Mouse (Mus musculus) forebrain, embryonic 15.5 days (tissue): Measurements from ENCODE around the gene Map4k2. TPM values are rescaled to one million over a fixed set of nuclear protein-coding genes. Genes with fewer than 3 reads are reported as not detected.

Source experiments
- ATAC-seq: fragments of 200-750 bp; cut with Nextera tagmentation; replicated peaks from 2 replicates; pipeline ENCODE4 v1.8.0; 2017; ENCODE audit warnings: mild to moderate bottlenecking, moderate TSS enrichment, moderate library complexity
- H3K27ac ChIP-seq: fragments of 300-500 bp; sonication (generic); replicated peaks from 2 replicates; pipeline ENCODE4 v1.5.1; 2015; ENCODE audit warnings: mild to moderate bottlenecking, inconsistent platforms
- H3K27me3 ChIP-seq: fragments of 300-500 bp; sonication (generic); 2 replicates; pipeline ENCODE4 v1.6.1; 2015; ENCODE audit warnings: inconsistent platforms
- H3K36me3 ChIP-seq: fragments of 300-500 bp; sonication (generic); 2 replicates; pipeline ENCODE4 v1.6.1; 2015; ENCODE audit warnings: mild to moderate bottlenecking, inconsistent platforms
- H3K4me1 ChIP-seq: fragments of 300-500 bp; sonication (generic); 2 replicates; pipeline ENCODE4 v1.6.1; 2015; ENCODE audit warnings: inconsistent platforms
- H3K4me2 ChIP-seq: fragments of 300-500 bp; sonication (generic); replicated peaks from 2 replicates; pipeline ENCODE4 v1.6.1; 2015; ENCODE audit warnings: mild to moderate bottlenecking, inconsistent platforms
- H3K4me3 ChIP-seq: fragments of 300-500 bp; sonication (generic); 2 replicates; pipeline ENCODE4 v1.5.1; 2015; ENCODE audit warnings: mild to moderate bottlenecking, inconsistent platforms
- H3K9ac ChIP-seq: fragments of 300-500 bp; sonication (generic); replicated peaks from 2 replicates; pipeline ENCODE4 v1.6.1; 2015; ENCODE audit warnings: mild to moderate bottlenecking, inconsistent platforms
- H3K9me3 ChIP-seq: fragments of 300-500 bp; sonication (generic); 2 replicates; pipeline ENCODE4 v1.6.1; 2016; ENCODE audit warnings: inconsistent platforms
- WGBS: fragments of 180-500 bp; shearing (Covaris S2); methylation state at CpG from one replicate; pipeline ENCODE4 v1.1.7; 2015; ENCODE audit warnings: mixed read lengths; 5-methylcytosine and 5-hydroxymethylcytosine counted together
- polyA plus RNA-seq: library from polyadenylated mRNA; unstranded; fragments of >200 nt; fragmentation: Nextera tagmentation; extraction: Ambion mirVana; gene quantifications from 2 replicates; pipeline ENCODE4 v1.2.1, GENCODE M21; 2015

Map4k2 gene
- polyA plus RNA-seq, 1 experiment from 2014 or later = 12.7 TPM

DNA sequence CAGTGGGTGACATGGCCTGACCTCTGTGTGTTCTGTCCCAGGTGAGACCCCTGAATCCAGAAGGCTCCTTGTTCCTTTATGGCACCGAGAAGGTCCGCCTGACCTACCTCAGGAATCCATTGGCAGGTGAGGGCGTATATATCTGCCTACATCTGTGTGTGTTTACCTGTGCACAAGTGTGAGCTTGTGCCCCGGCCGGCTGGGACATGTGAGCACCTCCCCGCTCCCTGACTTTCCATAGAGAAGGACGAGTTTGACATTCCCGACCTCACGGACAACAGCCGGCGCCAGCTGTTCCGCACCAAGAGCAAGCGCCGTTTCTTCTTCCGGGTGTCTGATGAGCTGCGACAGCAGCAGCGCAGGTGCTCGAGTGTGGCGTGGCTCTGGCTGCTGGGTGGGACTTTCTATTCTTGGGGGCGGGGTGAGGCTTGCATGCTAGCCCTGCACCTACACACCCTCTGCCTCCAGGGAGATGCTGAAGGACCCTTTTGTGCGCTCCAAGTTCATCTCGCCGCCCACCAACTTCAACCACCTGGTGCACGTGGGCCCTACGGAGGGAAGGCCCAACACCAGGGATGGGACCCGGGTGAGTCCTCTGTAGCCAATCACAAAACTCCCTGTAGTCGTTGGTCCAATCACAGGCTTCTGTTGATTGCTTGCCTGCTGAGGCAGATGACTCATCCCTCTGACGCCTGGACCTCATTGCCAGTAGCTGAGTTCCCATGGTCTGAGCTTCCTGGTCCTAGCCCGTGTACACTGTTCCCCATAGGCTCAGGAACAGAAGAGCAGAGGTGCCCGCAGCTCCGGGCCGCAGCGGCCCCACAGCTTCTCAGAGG is 18.9 kb upstream of the Map4k2 start:
- Histone ChIP-seq H3K27ac (no peak overlapping the region), H3K36me3 (no peaks in the 10 kb centered on the region), H3K4me1 (no peaks in the 10 kb centered on the region), H3K4me2 (no peak overlapping the region), H3K27me3 (no peaks in the 10 kb centered on the region), H3K9ac (no peak overlapping the region), H3K4me3 (no peak overlapping the region), H3K9me3 (no peaks in the 10 kb centered on the region)
- no peak for ATAC-seq
- WGBS = 89% methylated on average over 33 of the region's 33 CpGs

DNA sequence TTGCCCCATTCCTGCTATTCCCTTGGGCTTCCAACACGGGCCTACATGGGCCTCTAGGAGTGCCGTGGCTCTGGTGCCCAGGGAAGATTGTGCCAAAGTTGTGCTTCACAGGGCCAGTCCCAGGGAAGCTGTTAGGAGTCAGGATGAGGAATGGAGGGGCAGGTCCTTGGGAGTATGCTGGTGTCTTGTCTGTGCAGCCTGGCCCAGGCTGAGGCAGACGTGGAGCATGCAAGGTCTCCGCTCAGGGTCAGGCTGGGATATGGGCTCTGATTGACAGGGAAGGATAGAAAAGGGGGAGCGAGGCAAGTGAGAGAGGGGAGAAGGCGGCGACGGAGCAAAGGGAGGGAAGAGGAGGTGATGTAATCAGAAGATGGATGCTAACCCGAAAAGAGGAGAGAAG is 16.2 kb upstream of the Map4k2 start:
- no peak overlapping the region for H3K4me2 ChIP-seq
- H3K27ac ChIP-seq = no peak overlapping the region
- ATAC-seq = no peak
- WGBS = 80% methylated on average over 9 of the region's 9 CpGs
- no peak overlapping the region for H3K4me3 ChIP-seq
- H3K36me3 ChIP-seq = no peaks in the 10 kb centered on the region
- H3K9ac ChIP-seq = no peak overlapping the region
- H3K27me3 ChIP-seq = no peaks in the 10 kb centered on the region
- H3K9me3 ChIP-seq = no peaks in the 10 kb centered on the region
- H3K4me1 ChIP-seq = no peaks in the 10 kb centered on the region

DNA sequence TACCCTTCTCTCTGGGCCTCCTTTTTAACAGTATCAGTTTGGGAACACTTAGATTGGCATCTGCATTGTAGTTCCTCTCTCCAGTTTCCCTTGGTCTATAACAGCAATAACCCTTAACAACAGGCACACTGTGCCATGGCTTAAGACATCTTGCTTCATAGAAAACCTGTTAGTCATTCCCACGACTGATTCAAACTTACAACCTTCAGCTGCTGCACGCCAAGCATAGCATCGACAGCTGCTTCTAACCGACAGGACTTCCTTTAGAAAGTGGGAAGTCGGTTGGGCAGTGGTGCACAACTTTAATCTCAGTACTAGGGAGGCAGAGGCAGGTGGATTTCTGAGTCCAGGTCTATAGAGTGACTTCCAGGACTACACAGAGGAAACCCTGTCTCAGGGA is 9.8 kb upstream of the Map4k2 start:
- no peaks in the 10 kb centered on the region for H3K27me3 ChIP-seq
- H3K36me3 ChIP-seq = no peaks in the 10 kb centered on the region
- no peak overlapping the region for H3K4me3 ChIP-seq
- no peak overlapping the region for H3K27ac ChIP-seq
- H3K9me3 ChIP-seq = no peaks in the 10 kb centered on the region
- H3K4me1 ChIP-seq = peaks cover 17% of the 10 kb centered on the region
- 73% methylated on average over 5 of the region's 5 CpGs for WGBS
- ATAC-seq = no peak
- H3K4me2 ChIP-seq = no peak overlapping the region
- no peak overlapping the region for H3K9ac ChIP-seq

DNA sequence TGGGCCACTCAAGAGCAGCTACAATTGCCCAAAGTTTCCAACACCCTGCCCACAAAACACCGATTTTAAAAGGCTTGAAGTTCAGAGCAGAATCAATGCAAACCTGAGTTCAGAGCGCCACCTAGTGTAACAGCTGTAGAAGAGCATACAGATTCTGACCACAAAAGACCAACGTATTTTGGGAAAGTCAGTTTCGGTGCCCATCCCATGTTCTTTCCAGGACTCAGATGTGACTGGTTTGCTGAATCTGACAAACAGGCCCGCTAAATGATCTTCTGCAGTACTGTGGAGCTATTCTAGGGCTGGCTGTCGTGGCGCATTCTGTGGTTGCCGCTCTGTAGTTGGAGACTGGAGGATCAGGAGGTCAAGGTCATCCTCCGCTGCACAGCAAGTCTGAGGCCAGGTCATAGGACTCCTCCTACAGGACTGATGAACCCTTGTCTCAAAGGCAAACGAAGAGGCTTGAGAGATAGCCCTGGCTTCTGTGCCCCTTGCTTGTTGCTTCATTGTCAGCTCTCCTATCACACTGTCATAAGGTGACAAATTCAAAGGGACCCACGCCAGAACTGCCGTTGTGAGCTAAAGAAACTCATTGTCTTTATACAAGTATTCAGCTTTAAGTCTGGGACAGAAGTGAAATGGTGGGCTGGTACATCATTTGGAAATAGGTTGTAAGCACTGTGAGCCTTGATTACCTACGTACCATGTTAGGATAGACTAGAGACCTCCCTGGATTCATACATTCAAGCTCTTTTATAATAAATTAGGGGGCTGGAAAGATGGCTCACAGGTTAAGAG is 9.0 kb upstream of the Map4k2 start:
- peaks cover 24% of the 10 kb centered on the region for H3K4me1 ChIP-seq
- 25% methylated on average over 13 of the region's 13 CpGs for WGBS
- H3K36me3 ChIP-seq = no peaks in the 10 kb centered on the region

DNA sequence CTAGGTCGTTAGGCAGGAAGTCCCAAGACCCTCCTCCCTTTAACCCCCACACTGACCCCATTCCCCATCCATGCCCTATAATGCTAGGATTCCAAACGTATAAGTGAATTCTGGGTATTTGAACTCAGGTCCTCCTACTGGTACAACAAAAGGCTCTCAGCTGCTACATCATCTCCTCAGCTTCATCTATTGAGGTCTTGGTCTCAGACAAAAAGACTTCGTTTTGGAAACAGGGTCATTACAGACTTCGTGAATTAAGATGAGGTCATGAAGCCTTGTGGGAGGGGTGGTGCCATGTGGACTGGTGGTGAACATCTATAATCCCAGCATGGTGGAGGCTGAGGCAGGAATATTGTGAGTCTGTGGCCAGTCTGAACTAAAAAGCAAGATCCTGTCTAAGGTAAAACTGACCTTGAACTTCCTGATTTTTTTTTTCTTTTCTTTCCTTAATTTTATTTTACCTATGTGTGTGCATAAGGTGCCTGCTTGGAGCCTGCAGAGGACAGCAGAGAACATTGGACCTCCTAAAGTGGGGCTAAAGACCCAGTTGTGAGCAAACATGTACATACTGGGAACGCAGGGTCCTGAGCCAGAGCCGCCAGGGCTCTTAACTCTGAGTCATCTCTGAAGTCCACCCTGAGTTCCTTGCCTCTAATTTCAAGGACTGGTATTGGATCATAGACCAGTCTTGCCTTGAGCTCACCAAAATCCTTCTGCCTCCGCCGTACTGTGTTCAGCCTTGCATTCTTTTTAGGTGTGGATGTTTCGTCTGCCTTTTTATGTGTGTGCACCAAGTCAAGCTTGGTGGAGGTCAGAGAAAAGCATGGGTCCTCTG is 7.0 kb upstream of the Map4k2 start:
- Histone ChIP-seq H3K27ac (peak overlapping the region; percentile 65), H3K9me3 (no peaks in the 10 kb centered on the region), H3K27me3 (no peaks in the 10 kb centered on the region), H3K9ac (peak overlapping the region; percentile 15; the same call in 1 of the 2 replicates), H3K4me1 (peaks cover 32% of the 10 kb centered on the region), H3K4me2 (peak overlapping the region; percentile 85), H3K4me3 (peak overlapping the region; percentile 89; the same call in 1 of the 2 replicates), H3K36me3 (peaks cover 19% of the 10 kb centered on the region)
- ATAC-seq = no peak
- WGBS = 59% methylated on average over 9 of the region's 9 CpGs

More for the DNA sequence above, 9.0 kb upstream of the Map4k2 start:
- Histone ChIP-seq H3K9me3 (no peaks in the 10 kb centered on the region), H3K9ac (peak overlapping the region; percentile 19; the same call in 1 of the 2 replicates), H3K27me3 (no peaks in the 10 kb centered on the region), H3K4me3 (peak overlapping the region; percentile 15; the same call in 1 of the 2 replicates), H3K4me2 (peak overlapping the region; percentile 31), H3K27ac (no peak overlapping the region)
- no peak for ATAC-seq

DNA sequence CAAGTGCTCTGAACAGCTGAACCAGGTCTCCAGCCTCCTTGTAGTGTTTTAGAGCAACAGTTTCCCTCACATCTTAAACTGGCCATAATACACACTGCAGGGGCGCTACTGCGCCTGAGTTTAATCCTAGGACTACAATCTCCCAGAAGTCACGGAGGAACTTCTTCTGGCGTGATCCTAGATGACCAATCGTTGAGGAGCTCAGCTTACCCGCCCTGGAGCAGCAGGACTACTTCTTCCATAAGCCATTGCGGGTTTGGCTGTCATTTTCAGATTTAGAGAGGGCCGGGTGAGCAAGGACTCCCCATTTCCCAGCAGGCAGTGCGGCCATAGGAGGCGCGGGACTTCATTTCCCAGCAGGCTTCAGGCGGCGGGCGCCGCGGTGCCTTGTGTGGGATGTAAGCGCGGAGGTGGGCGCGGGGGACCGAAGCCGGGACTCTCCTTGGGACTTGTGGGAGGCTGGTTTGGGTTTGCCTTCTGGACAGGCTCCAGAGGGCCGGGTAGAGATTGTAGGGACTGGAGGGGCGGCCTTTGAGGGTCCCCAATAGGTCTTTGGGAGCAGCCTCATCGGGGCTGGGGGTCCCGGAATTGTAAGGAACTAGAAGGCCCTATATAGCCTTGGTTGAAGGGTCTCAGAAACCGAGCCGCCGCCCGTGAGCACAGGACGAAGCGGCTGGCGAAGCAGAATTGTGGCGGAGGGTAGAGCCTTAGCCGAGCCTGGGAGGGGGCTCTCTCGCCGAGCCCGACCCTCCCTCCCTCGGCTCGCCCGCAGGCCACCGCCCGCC is 6.1 kb upstream of the Map4k2 start, which contains the start of gene Men1:
Gene Men1, plus strand, starts transcription at position 307 of the 785 bp plus-strand sequence.
- H3K4me2 ChIP-seq = peak within 1 kb of the TSS; percentile 85
- peak within 1 kb of the TSS; percentile 89 for H3K4me3 ChIP-seq
- H3K9me3 ChIP-seq = no peaks in the 10 kb centered on the region
- peaks cover 32% of the 10 kb centered on the region for H3K4me1 ChIP-seq
- H3K27me3 ChIP-seq = no peaks in the 10 kb centered on the region
- under 1% methylated on average over 39 of the region's 43 CpGs for WGBS
- H3K27ac ChIP-seq = peak within 1 kb of the TSS; percentile 74
- peaks cover 28% of the 10 kb centered on the region for H3K36me3 ChIP-seq
- peak; percentile 96 for ATAC-seq
- peak within 1 kb of the TSS; percentile 89 for H3K9ac ChIP-seq

DNA sequence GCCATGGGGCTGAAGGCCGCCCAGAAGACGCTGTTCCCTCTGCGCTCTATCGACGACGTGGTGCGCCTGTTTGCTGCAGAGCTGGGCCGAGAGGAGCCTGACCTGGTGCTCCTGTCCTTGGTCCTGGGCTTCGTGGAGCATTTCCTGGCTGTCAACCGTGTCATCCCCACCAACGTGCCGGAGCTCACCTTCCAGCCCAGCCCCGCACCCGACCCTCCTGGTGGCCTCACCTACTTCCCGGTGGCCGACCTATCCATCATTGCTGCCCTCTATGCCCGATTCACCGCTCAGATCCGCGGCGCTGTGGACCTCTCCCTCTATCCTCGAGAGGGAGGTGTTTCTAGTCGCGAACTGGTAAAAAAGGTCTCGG is 5.5 kb upstream of the Map4k2 start:
- Histone ChIP-seq H3K27ac (peak overlapping the region; percentile 74), H3K4me3 (peak overlapping the region; percentile 89), H3K9me3 (no peaks in the 10 kb centered on the region), H3K4me2 (peak overlapping the region; percentile 85), H3K27me3 (no peaks in the 10 kb centered on the region), H3K36me3 (peaks cover 34% of the 10 kb centered on the region), H3K4me1 (peaks cover 34% of the 10 kb centered on the region), H3K9ac (peak overlapping the region; percentile 89)
- under 1% methylated on average over 25 of the region's 25 CpGs for WGBS
- peak; percentile 39; the same call in 1 of the 2 replicates for ATAC-seq

DNA sequence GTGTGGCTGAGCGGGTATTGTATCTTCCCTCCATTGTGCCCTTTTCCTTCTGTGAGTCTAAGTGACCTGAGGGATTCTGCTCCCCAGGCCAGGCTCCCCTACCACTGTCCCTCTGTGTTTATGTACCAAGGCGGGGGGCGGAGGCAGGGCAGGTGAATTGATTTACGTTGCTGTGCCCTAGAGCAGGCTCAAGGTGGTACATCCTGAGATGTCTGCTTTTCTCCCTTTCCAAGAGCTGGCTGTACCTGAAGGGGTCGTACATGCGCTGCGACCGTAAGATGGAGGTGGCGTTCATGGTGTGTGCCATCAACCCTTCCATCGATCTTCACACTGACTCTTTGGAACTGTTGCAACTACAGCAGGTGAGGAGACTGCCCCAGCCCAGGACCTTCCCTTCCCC is 4.0 kb upstream of the Map4k2 start:
- Histone ChIP-seq H3K27me3 (no peaks in the 10 kb centered on the region), H3K4me1 (peaks cover 42% of the 10 kb centered on the region), H3K4me2 (peak overlapping the region; percentile 85), H3K36me3 (peaks cover 36% of the 10 kb centered on the region), H3K27ac (no peak overlapping the region), H3K9ac (peak overlapping the region; percentile 89; the same call in 1 of the 2 replicates), H3K4me3 (peak overlapping the region; percentile 89), H3K9me3 (no peaks in the 10 kb centered on the region)
- WGBS = 94% methylated on average over 10 of the region's 10 CpGs
- no peak for ATAC-seq

DNA sequence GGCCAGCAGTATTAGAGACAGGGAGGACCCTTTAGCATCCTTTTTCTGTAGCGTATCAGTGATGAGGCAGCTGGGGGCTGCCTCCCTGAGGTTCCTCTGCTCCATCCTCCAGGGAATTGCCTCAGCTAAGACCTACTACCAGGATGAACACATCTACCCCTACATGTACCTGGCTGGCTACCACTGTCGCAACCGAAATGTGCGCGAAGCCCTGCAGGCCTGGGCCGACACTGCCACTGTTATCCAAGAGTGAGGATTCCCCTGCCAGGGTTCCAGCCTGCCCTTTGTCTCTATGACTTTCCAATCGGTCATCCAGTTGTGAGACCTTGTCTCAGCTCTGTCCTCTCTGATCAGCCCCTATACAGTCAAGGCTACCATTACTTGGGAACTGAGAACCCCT is 2.8 kb upstream of the Map4k2 start:
- Histone ChIP-seq H3K9me3 (no peaks in the 10 kb centered on the region), H3K27me3 (no peaks in the 10 kb centered on the region), H3K4me2 (no peak overlapping the region), H3K27ac (no peak overlapping the region), H3K4me1 (peaks cover 40% of the 10 kb centered on the region), H3K4me3 (no peak overlapping the region), H3K9ac (no peak overlapping the region), H3K36me3 (peaks cover 45% of the 10 kb centered on the region)
- 92% methylated on average over 7 of the region's 7 CpGs for WGBS
- no peak for ATAC-seq

DNA sequence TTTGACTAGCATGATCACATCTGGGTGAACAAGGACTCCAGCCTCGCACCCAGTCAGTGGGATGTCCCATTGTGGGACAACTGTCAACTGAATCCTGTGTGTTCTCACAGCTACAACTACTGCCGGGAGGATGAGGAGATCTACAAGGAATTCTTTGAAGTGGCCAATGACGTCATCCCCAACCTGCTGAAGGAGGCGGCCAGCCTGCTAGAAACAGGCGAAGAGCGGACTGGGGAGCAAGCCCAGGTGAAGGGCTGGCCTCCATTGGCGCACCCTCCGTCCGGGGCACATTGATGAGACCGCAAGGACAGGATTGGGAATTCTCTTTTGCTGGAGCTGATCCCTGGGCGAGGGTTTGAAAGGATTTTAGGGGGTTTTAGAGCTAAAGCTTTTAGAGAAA is 2.2 kb upstream of the Map4k2 start:
- Histone ChIP-seq H3K9me3 (no peaks in the 10 kb centered on the region), H3K9ac (no peak overlapping the region), H3K4me3 (no peak overlapping the region), H3K27ac (no peak overlapping the region), H3K27me3 (no peaks in the 10 kb centered on the region), H3K4me1 (peaks cover 40% of the 10 kb centered on the region), H3K4me2 (no peak overlapping the region), H3K36me3 (peaks cover 45% of the 10 kb centered on the region)
- 91% methylated on average over 11 of the region's 11 CpGs for WGBS
- no peak for ATAC-seq

DNA sequence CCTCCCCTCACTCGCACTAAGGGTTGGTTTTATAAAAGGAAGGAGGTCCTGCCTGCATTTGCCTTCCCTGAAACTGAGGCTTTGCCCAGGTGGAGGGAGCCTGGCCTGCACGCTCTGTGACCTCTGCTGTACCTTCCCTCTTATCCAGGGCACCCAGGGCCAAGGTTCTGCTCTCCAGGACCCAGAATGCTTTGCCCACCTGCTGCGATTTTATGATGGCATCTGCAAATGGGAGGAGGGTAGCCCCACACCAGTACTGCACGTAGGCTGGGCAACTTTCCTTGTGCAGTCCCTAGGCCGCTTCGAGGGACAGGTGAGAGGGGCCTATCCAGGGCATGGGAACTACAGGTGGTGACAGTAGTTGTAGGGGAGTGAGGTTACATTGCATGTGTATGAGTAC is 1.7 kb upstream of the Map4k2 start:
- H3K27me3 ChIP-seq = no peaks in the 10 kb centered on the region
- no peak for ATAC-seq
- H3K9me3 ChIP-seq = no peaks in the 10 kb centered on the region
- WGBS = 97% methylated on average over 6 of the region's 6 CpGs
- no peak overlapping the region for H3K4me3 ChIP-seq
- H3K27ac ChIP-seq = no peak overlapping the region
- H3K4me2 ChIP-seq = no peak overlapping the region
- H3K36me3 ChIP-seq = peaks cover 48% of the 10 kb centered on the region
- H3K4me1 ChIP-seq = peaks cover 38% of the 10 kb centered on the region
- H3K9ac ChIP-seq = no peak overlapping the region
